Mouse (Mus musculus) liver, embryonic 14.5 days (tissue): ENCODE results near the gene Mmgt2.

Experiments used
- CTCF ChIP-seq: IDR thresholded peaks from 2 replicates; pipeline ENCODE4 v1.5.1; 2016; ENCODE audit warnings: antibody characterized with exemption, low read depth, control low read depth
- EP300 ChIP-seq: IDR thresholded peaks from 2 replicates; pipeline ENCODE4 v1.6.1; 2016; ENCODE audit warnings: antibody characterized with exemption, low read depth

DNA sequence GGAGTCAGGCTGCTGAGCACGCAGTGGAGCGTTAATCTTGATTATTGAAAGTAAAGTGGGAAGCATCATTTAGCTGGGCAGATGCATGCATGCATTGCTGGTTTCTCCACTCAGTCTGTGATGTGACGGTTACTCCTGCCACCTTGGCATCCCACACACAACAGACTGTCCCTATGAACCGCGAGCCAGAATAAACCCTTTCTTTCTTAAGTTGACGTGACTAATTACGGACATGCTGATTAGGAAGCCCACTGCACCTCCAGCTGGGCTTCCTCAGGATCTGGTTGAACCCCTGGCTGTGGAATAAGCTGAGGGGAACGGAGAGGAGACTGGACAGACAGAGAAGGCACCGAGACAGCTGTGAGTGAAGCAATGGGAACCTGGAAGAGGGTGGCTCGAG lies 35.9 kb upstream of the Mmgt2 start:
- no peak for TF ChIP-seq CTCF
- no peak for TF ChIP-seq EP300
